Mouse (Mus musculus) intestine, embryonic 15.5 days (tissue): ENCODE results near the gene Tnpo3. TPM values are rescaled to one million over a fixed set of nuclear protein-coding genes. Genes with fewer than 3 reads are reported as not detected.

Source experiments
- ATAC-seq: fragments of 200-750 bp; cut with Nextera tagmentation; 2 replicates; pipeline ENCODE4 v1.8.0; 2017; ENCODE audit warnings: moderate TSS enrichment, moderate library complexity
- H3K27ac ChIP-seq: fragments of 300-500 bp; sonication (generic); 2 replicates; pipeline ENCODE4 v1.5.1; 2015; ENCODE audit warnings: mild to moderate bottlenecking, inconsistent platforms
- H3K27me3 ChIP-seq: fragments of 300-500 bp; sonication (generic); replicated peaks from 2 replicates; pipeline ENCODE4 v1.6.1; 2015; ENCODE audit warnings: inconsistent platforms
- H3K36me3 ChIP-seq: fragments of 300-500 bp; sonication (generic); 2 replicates; pipeline ENCODE4 v1.6.1; 2015; ENCODE audit warnings: inconsistent platforms
- H3K4me1 ChIP-seq: fragments of 300-500 bp; sonication (generic); replicated peaks from 2 replicates; pipeline ENCODE4 v1.6.1; 2015; ENCODE audit warnings: inconsistent platforms
- H3K4me2 ChIP-seq: fragments of 300-500 bp; sonication (generic); replicated peaks from 2 replicates; pipeline ENCODE4 v1.6.1; 2015; ENCODE audit warnings: mild to moderate bottlenecking, inconsistent platforms
- H3K4me3 ChIP-seq: fragments of 300-500 bp; sonication (generic); replicated peaks from 2 replicates; pipeline ENCODE4 v1.5.1; 2015; ENCODE audit warnings: inconsistent platforms
- H3K9ac ChIP-seq: fragments of 300-500 bp; sonication (generic); 2 replicates; pipeline ENCODE4 v1.6.1; 2015; ENCODE audit warnings: inconsistent platforms
- H3K9me3 ChIP-seq: fragments of 300-500 bp; sonication (generic); 2 replicates; pipeline ENCODE4 v1.6.1; 2016; ENCODE audit warnings: inconsistent platforms
- WGBS: fragments of 180-500 bp; shearing (Covaris S2); methylation state at CpG from one replicate; pipeline ENCODE4 v1.1.7; 2015; 5-methylcytosine and 5-hydroxymethylcytosine counted together
- polyA plus RNA-seq: library from polyadenylated mRNA; unstranded; fragments of >200 nt; fragmentation: Nextera tagmentation; extraction: Ambion mirVana; gene quantifications from 2 replicates; pipeline ENCODE4 v1.2.1, GENCODE M21; 2015

Tnpo3 gene
- polyA plus RNA-seq: 72.6 and 78.8 TPM in 2 replicates

DNA sequence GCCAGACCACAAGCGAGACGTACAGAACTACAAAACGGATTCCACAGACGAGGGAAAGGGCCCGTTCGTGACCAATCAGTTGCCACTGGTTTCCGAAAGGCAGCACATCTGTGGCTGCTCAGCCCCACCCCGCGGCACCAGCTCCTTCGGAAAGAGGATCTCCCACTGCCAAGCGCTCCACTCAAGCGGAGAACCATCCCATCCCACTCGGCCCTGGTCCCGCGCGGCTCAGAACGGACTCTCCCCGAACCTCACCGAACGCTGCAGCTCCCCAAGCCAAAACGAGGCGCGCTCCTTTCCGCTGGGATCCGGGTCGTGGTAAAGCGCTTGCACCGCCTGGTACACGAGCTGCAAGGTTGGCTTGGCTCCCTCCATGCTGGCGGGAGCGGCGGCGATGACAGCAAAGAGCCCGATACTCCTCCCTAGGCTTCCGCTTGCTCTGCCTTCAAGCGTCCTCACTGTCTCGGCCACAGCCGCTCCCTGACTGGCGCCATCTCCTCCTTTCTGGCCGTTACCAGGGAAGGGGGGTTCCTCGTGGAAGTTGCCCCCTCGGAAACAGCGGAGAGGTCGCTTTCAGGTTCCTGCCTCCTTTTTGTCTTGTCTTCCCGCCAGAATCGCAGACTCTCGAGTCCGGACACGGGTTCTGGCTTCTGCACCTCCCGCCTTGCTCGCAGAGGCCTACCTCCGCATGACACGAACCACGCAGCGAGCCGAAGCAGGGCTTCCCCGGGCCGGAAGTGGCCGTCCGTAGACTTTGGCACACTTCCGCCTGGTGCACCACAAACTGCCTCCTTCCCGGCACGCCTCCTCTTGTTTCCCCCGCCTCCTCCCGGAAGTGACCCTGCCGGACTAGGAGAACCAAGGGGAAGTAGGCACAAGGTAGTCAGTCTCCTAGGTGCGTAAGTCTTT, at the start of gene Tnpo3:
TSS of gene Tnpo3 (minus strand) at position 777 of the 909 bp plus-strand sequence.
- under 1% methylated on average over 67 of the region's 67 CpGs for WGBS
- H3K9ac ChIP-seq: peak within 1 kb of the TSS; percentile 88
- no peaks in the 10 kb centered on the region for H3K36me3 ChIP-seq
- H3K4me2 ChIP-seq: peak within 1 kb of the TSS; percentile 60
- H3K27me3 ChIP-seq: no peaks in the 10 kb centered on the region
- H3K27ac ChIP-seq: peak within 1 kb of the TSS; percentile 91
- 0 out of 2 replicates have a peak, but pooled peaks cover 4% of the 10 kb centered on the region for H3K4me1 ChIP-seq
- peak within 1 kb of the TSS; percentile 88 for H3K4me3 ChIP-seq
- peak; percentile 99 for ATAC-seq
- no peaks in the 10 kb centered on the region for H3K9me3 ChIP-seq

DNA sequence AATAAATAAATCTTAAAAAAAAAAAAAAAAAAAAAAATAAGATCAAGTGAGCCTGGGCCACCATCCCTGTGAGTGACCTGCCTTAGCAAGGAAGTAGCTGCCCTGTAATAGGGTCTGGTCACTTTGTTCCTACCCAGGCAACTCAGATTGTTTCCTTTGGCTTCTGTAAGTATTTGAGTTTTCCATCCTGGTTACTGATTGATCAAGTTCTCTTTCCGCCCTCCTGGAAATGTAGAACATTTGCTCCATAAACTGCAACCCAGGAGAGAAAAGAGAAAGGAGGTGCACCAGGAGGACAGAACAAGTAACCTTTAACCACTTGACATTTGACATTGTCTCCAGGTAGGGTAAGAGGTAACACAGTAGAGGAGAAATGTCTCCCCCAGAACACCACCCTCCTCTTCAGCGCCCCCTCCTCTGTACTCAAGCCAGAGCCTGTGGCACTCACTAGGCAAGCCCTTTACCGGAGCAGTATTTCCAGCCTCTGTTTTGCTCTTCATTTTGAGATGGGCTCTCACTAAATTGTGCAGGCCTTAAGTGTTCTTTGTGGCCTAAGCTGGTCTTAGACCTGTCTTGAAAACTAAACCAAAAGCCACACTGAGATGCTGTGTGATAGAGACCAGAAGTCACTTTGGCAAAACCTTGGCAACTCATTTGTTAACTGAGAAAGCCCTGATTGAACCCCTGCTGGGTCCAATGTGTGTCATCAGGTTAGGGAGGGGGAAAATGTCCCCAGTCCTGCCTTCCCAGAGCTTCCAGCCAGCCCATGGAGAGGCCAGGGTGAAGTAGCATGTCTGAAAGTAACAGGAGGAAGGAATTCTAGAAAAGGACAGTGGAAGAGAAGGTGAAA, 49.2 kb upstream of the Tnpo3 start:
- ATAC-seq: 0 out of 2 replicates have a peak, but pooled peaks have one; percentile 55
- Histone ChIP-seq H3K4me3 (no peak overlapping the region), H3K36me3 (no peaks in the 10 kb centered on the region), H3K27me3 (no peaks in the 10 kb centered on the region), H3K4me2 (no peak overlapping the region), H3K9me3 (no peaks in the 10 kb centered on the region), H3K9ac (no peak overlapping the region), H3K4me1 (no peaks in the 10 kb centered on the region), H3K27ac (no peak overlapping the region)
- WGBS: 72% methylated on average over 3 of the region's 3 CpGs

DNA sequence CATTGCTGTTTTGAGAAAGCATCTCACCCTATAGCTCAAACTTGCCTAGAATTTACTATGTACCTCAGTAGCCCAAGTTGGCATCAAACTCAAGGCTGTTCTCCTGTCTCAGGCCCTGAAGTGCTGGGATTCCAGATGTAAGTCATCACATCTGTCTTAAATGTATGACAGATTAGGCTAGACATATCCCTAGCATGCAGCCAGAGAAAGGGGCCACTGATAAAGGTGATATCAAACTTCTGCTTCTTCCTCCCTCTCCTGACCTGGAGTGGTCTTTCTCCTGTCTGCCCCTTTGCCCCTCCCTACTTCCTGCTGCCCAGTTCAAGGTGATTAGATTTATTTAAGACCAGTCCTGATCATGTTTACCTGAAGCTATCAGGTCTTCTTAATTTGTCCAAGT, 43.6 kb upstream of the Tnpo3 start:
- H3K4me1 ChIP-seq: no peaks in the 10 kb centered on the region
- no peak for ATAC-seq
- H3K4me2 ChIP-seq: no peak overlapping the region
- H3K27ac ChIP-seq: no peak overlapping the region
- H3K9ac ChIP-seq: no peak overlapping the region
- no peaks in the 10 kb centered on the region for H3K9me3 ChIP-seq
- no peaks in the 10 kb centered on the region for H3K36me3 ChIP-seq
- H3K4me3 ChIP-seq: no peak overlapping the region
- no peaks in the 10 kb centered on the region for H3K27me3 ChIP-seq

DNA sequence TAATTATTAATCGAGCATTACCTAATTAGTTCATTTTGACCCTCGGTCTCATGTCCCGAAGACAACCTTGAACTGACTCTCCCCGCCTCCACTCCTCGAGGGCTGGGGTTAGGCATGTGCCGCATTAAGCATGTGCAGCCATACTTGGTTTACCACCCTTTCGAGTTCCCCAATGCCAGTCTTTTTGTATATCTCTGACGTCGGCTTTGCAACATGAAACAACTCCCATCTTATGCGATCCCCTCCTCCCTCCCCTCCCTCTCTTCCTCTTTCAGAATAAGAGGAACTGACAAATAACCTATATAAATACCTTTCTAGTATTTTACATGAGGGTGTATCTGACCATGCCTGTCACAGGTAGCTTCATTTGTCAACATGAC, 40.5 kb upstream of the Tnpo3 start:
- ATAC-seq: 0 out of 2 replicates have a peak, but pooled peaks have one; percentile 31
- no peak overlapping the region for H3K9ac ChIP-seq
- no peak overlapping the region for H3K27ac ChIP-seq
- H3K36me3 ChIP-seq: no peaks in the 10 kb centered on the region
- H3K27me3 ChIP-seq: no peaks in the 10 kb centered on the region
- no peaks in the 10 kb centered on the region for H3K4me1 ChIP-seq
- no peak overlapping the region for H3K4me3 ChIP-seq
- WGBS: 70% methylated on average over 10 of the region's 10 CpGs
- H3K9me3 ChIP-seq: no peaks in the 10 kb centered on the region
- no peak overlapping the region for H3K4me2 ChIP-seq

DNA sequence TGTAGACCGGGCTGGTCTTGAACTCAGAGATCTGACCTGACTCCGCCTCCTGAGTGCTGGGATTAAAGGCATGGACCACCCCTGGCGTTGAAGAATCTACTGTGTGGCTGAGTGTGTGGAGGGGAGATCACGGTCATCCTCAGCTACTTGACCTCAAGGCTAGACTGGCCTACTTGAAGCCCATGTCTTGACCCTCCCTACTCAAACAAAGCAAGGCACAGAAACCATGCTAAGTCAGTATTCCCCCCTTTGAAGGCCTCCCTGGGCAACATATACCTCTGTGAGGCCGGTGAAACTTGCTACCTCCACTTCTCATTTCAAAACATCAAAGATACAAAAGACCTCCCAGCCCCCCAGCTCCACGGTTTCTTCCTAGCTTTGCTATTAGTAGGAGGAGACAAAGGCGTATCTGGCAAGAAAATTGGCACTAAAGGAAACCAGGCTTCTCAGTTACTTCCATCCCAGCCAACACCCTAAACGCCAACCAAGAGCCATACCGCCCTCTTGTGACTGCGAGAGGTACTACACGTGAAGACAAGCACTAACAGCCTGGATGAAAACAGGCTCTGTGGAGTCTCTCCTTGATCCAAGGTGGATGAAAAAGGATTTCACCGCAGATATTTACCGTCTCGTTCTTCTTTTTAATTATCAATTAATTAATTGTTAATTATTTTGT, 39.9 kb upstream of the Tnpo3 start:
- 30% methylated on average over 14 of the region's 14 CpGs for WGBS
- no peaks in the 10 kb centered on the region for H3K9me3 ChIP-seq
- peak; percentile 67; the same call in 1 of the 2 replicates for ATAC-seq
- no peak overlapping the region for H3K4me3 ChIP-seq
- H3K36me3 ChIP-seq: no peaks in the 10 kb centered on the region
- no peak overlapping the region for H3K9ac ChIP-seq
- H3K4me2 ChIP-seq: no peak overlapping the region
- no peak overlapping the region for H3K27ac ChIP-seq
- H3K4me1 ChIP-seq: no peaks in the 10 kb centered on the region
- H3K27me3 ChIP-seq: no peaks in the 10 kb centered on the region

DNA sequence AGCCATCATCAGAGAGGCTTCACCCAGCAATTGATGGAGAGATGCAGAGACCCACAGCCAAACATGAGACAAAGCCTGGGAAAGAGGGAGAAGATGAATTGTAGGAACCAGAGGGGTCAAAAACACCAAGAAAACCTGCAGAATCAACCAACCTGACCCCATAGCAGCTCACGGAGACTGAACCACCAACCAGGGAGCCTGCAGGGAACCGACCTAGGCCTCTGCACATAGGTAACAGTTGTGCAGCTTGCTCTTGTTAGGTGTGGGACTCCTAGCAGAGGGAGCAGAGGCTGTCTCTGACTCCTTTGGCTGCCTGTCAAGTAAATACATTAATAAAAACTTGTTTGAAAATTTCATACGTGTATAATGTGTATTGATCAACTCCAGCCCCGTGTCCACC, 32.1 kb upstream of the Tnpo3 start:
- no peak for ATAC-seq
- WGBS: 82% methylated on average over 4 of the region's 4 CpGs
- H3K4me3 ChIP-seq: no peak overlapping the region

DNA sequence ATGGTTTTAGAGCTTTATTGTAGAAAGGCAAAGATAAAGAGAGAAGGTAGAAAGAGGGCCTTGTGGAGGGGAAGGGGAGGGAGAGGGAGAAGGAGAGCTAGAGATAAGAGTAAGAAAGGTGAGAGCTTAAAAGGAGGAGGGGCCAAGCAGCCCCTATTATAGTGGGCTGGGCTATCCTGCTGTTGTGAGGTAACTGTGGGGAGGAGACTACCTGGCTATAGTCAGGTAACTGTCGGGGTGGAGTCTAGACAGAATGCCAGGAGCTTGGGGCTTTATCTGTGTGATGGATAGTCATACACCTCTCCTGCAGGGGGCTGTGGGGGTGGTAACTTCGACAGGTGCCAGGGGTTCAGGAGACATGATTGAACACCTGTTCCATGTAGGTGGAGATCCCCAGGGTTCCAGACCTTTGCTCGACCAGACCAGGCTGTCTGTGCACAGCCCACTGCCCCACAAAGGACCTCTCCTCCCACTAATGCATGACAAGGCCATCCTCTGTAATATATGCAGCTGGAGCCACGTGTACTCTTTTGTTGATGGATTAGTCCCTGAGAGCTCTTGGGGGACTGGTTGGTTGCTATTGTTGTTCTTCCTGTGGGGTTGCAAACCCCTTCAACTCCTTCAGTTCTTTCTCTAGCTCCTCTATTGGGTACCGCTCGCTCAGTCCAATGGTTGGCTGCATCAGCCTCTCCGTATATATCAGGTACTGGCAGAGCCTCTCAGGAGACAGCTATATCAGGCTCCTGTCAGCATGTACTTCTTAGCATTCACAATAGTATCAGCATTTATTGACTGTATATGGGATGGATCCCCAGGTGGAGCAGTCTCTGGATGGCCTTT, 30.1 kb upstream of the Tnpo3 start:
- Histone ChIP-seq H3K4me2 (peak overlapping the region; percentile 46; the same call in 1 of the 2 replicates), H3K9me3 (no peaks in the 10 kb centered on the region), H3K27me3 (no peaks in the 10 kb centered on the region), H3K4me1 (no peaks in the 10 kb centered on the region), H3K9ac (no peak overlapping the region), H3K36me3 (no peaks in the 10 kb centered on the region), H3K27ac (no peak overlapping the region), H3K4me3 (no peak overlapping the region)
- 31% methylated on average over 7 of the region's 7 CpGs for WGBS
- peak; percentile 81 for ATAC-seq

More for the DNA sequence above, 32.1 kb upstream of the Tnpo3 start:
- H3K4me2 ChIP-seq: no peak overlapping the region
- no peaks in the 10 kb centered on the region for H3K36me3 ChIP-seq
- no peaks in the 10 kb centered on the region for H3K9me3 ChIP-seq
- no peaks in the 10 kb centered on the region for H3K4me1 ChIP-seq
- H3K9ac ChIP-seq: no peak overlapping the region
- H3K27me3 ChIP-seq: no peaks in the 10 kb centered on the region
- no peak overlapping the region for H3K27ac ChIP-seq

DNA sequence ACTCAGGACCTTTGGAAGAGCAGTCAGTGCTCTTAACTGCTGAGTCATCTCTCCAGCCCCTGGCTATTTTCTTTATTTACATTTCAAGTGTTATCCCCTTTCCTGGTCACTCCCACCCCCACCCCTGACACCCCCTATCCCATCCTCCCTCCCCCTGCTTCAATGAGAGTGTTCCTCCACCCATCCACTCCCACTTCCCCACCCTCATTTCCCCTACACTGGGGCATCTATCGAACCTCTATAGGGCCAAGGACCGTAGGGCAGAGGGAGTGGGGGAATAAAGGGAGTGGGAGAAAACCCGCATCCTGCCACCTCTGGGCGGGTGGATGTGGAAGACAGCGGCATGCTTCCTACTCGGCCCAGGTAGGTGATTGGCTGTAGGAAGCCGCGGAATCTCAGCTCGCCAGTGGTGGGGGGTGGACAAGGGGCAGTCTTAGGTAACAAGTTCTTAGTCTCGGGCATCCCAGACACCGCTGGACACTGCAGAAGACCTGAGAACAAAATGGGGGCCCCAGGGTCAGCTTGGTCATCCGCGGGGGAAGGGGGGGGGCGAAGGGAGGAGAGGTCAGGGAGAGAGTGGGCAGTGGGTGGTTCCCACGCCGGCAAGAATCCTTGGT, 29.3 kb upstream of the Tnpo3 start:
- Histone ChIP-seq H3K4me3 (no peak overlapping the region), H3K4me2 (peak overlapping the region; percentile 46), H3K27me3 (no peaks in the 10 kb centered on the region), H3K4me1 (no peaks in the 10 kb centered on the region), H3K36me3 (no peaks in the 10 kb centered on the region), H3K9me3 (no peaks in the 10 kb centered on the region), H3K27ac (no peak overlapping the region), H3K9ac (no peak overlapping the region)
- ATAC-seq: peak; percentile 28
- 4% methylated on average over 15 of the region's 16 CpGs for WGBS

DNA sequence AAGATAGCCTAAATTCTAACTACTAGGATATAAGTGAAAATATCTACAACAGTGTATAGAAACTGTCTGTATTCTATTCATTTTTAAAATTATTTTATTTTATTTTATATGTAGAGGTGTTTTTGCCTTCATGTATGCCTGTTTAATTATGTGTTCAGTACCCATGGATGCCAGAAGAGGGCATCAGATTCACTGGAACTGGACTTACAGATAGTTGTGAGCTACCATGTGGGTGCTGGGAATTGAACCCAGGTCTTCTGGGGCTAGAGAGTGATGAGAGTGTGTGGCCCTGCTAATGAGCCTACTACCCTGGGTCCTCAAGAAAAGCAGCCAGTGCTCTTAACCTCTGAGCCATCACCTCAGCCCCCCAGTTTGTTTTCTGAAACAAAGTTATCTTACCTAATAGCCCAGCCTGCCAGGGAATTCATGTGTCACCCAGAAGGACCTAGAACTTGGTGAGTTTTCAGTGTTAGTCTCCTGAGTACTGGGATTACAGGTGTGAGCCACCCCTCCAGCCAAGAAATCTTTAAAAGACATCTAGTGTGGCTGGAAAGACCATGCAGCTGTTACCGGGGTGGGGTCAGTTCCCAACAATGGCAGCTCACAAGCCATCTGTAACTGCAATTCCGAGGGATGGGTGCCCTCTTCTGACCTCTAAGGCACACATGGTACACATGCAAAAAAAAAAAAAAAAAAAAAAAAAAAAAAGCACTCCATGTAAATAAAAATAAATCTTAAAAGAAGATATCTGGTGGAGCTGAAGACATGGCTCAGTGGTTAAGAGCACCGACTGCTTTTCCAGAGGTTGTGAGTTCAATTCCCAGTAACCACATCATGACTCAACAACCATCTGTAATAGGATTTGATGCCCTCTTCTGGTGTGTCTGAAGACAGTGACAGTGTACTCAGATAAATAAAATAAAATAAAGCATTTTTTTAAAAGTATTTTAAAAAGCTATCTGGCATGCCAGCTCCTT, 28.0 kb upstream of the Tnpo3 start:
- no peaks in the 10 kb centered on the region for H3K9me3 ChIP-seq
- no peak overlapping the region for H3K4me2 ChIP-seq
- H3K36me3 ChIP-seq: no peaks in the 10 kb centered on the region
- no peak overlapping the region for H3K9ac ChIP-seq
- ATAC-seq: no peak
- no peaks in the 10 kb centered on the region for H3K4me1 ChIP-seq
- H3K27ac ChIP-seq: no peak overlapping the region
- H3K27me3 ChIP-seq: peaks cover under 1% of the 10 kb centered on the region; the same call in 1 of the 2 replicates
- 78% methylated on average over 3 of the region's 3 CpGs for WGBS
- no peak overlapping the region for H3K4me3 ChIP-seq

DNA sequence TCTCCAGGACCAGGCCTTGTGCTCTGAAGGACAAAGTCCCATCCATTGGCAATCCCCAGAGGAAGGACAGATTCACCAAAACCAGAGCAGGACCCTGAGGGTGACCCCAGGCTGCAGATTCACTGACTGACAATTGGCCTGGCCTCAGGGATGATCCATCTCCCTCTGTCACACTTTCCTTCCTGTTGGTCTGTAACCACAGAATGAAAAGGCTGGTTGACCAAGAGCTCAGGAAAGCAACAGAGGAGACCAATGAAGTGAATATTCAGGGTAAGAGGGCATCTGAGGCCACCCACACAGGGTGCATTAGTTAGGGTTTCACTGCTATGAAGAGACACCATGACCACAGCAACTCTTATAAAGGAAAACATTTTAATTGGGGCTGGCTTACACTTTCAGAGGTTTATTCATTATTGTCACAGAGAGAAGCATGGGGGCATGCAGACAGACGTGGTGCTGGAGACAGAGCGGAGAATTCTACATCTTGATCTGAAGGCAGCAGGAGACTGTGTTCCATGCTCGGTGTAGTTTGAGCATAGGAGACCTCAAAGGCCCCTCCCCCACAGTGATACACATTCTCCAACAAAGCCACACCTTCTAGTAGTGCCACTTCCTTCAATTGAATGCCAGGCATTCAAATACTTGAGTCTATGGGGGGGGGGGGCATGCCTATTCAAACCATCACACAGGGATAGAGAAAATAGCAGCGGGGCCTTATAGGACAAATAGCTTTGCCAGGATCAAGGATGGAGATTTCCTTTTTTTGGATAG, 26.8 kb upstream of the Tnpo3 start:
- Histone ChIP-seq H3K4me3 (no peak overlapping the region), H3K27ac (no peak overlapping the region), H3K36me3 (no peaks in the 10 kb centered on the region), H3K27me3 (peaks cover 4% of the 10 kb centered on the region; the same call in 1 of the 2 replicates), H3K9ac (no peak overlapping the region), H3K9me3 (no peaks in the 10 kb centered on the region), H3K4me1 (no peaks in the 10 kb centered on the region), H3K4me2 (no peak overlapping the region)
- WGBS: 89% methylated on average over 4 of the region's 4 CpGs
- ATAC-seq: no peak
